Mouse (Mus musculus): ENCODE measurements around the gene Ddx27. TPM values are rescaled to one million over a fixed set of nuclear protein-coding genes. Genes with fewer than 3 reads are reported as not detected.
"Not testable (repeated sequence)": the region's sequence is repeated elsewhere in the genome, so short reads cannot be mapped to it uniquely, and the experiment has no call there.

Ddx27 gene
- polyA plus RNA-seq, 1 experiment, result 33.5 TPM

GRCm38 (mm10) chr2:167006355-167006754 is 8.6 kb upstream of the Ddx27 start:
- Histone ChIP-seq H3K27me3 (ENCODE audit: control insufficient read depth, insufficient read depth, low read length) (no peaks in the 10 kb centered on the region), H3K27ac (ENCODE audit: insufficient read depth, low read length) (no peak overlapping the region), H3K4me1 (ENCODE audit: control insufficient read depth, insufficient read depth, low read length) (peaks cover 5% of the 10 kb centered on the region; the same call in 1 of the 2 replicates), H3K4me3 (replicated peaks; ENCODE audit: insufficient read depth, low read depth, low read length) (no peak overlapping the region)
- DNase-seq, result no peak
- WGBS, result 97% methylated on average over 2 of the region's 2 CpGs
- no peak for TF ChIP-seq CTCF (IDR thresholded peaks at IDR 0.05; ENCODE audit: borderline replicate concordance, insufficient read depth, low read depth, low read length)
- TF ChIP-seq POLR2A (IDR thresholded peaks at IDR 0.05; ENCODE audit: borderline replicate concordance, insufficient read depth, low read length), result no peak

- no peak overlapping the region for H3K27ac ChIP-seq (ENCODE audit: insufficient read depth, low read length)
- peaks cover 5% of the 10 kb centered on the region; the same call in 1 of the 2 replicates for H3K4me1 ChIP-seq (ENCODE audit: control insufficient read depth, insufficient read depth, low read length)
- no peaks in the 10 kb centered on the region for H3K27me3 ChIP-seq (ENCODE audit: control insufficient read depth, insufficient read depth, low read length)
- peak; percentile 76 to 78 for DNase-seq
- TF ChIP-seq POLR2A (IDR thresholded peaks at IDR 0.05; ENCODE audit: borderline replicate concordance, insufficient read depth, low read length) (no peak), CTCF (IDR thresholded peaks at IDR 0.05; ENCODE audit: borderline replicate concordance, insufficient read depth, low read depth, low read length) (no peak)
- H3K4me3 ChIP-seq (replicated peaks; ENCODE audit: insufficient read depth, low read depth, low read length), result no peak overlapping the region
- WGBS, result 8% methylated on average over 13 of the region's 13 CpGs
Measured at GRCm38 (mm10) chr2:167007001-167007491, 7.9 kb upstream of the Ddx27 start.

GRCm38 (mm10) chr2:167007565-167007964 is 7.4 kb upstream of the Ddx27 start:
- 15% methylated on average over 4 of the region's 4 CpGs for WGBS
- not testable (repeated sequence) for H3K4me1 ChIP-seq (ENCODE audit: control insufficient read depth, insufficient read depth, low read length)

GRCm38 (mm10) chr2:167009483-167009882 is 5.5 kb upstream of the Ddx27 start:
- TF ChIP-seq POLR2A (IDR thresholded peaks at IDR 0.05; ENCODE audit: borderline replicate concordance, insufficient read depth, low read length) (no peak), CTCF (IDR thresholded peaks at IDR 0.05; ENCODE audit: borderline replicate concordance, insufficient read depth, low read depth, low read length) (no peak)
- Histone ChIP-seq H3K27ac (ENCODE audit: insufficient read depth, low read length) (no peak overlapping the region), H3K27me3 (ENCODE audit: control insufficient read depth, insufficient read depth, low read length) (no peaks in the 10 kb centered on the region), H3K4me1 (ENCODE audit: control insufficient read depth, insufficient read depth, low read length) (peaks cover 5% of the 10 kb centered on the region; the same call in 1 of the 2 replicates), H3K4me3 (replicated peaks; ENCODE audit: insufficient read depth, low read depth, low read length) (no peak overlapping the region)
- 86% methylated on average over 4 of the region's 4 CpGs for WGBS
- DNase-seq, result no peak

More at GRCm38 (mm10) chr2:167007565-167007964, 7.4 kb upstream of the Ddx27 start:
- not testable (repeated sequence) for DNase-seq; H3K4me3 ChIP-seq (replicated peaks; ENCODE audit: insufficient read depth, low read depth, low read length); H3K27ac ChIP-seq (ENCODE audit: insufficient read depth, low read length); H3K27me3 ChIP-seq (ENCODE audit: control insufficient read depth, insufficient read depth, low read length)

GRCm38 (mm10) chr2:167010546-167010945 is 4.4 kb upstream of the Ddx27 start:
- no peak for DNase-seq
- Histone ChIP-seq H3K4me1 (ENCODE audit: control insufficient read depth, insufficient read depth, low read length) (peaks cover 5% of the 10 kb centered on the region; the same call in 1 of the 2 replicates), H3K27me3 (ENCODE audit: control insufficient read depth, insufficient read depth, low read length) (no peaks in the 10 kb centered on the region), H3K4me3 (replicated peaks; ENCODE audit: insufficient read depth, low read depth, low read length) (no peak overlapping the region), H3K27ac (ENCODE audit: insufficient read depth, low read length) (no peak overlapping the region)
- WGBS, result 87% methylated on average over 3 of the region's 3 CpGs
- TF ChIP-seq POLR2A (IDR thresholded peaks at IDR 0.05; ENCODE audit: borderline replicate concordance, insufficient read depth, low read length), result no peak
- no peak for TF ChIP-seq CTCF (IDR thresholded peaks at IDR 0.05; ENCODE audit: borderline replicate concordance, insufficient read depth, low read depth, low read length)

- no peaks in the 10 kb centered on the region for H3K4me1 ChIP-seq (ENCODE audit: control insufficient read depth, insufficient read depth, low read length)
- no peak overlapping the region for H3K27ac ChIP-seq (ENCODE audit: insufficient read depth, low read length)
- 0% methylated on average over 21 of the region's 21 CpGs for WGBS
- no peak for DNase-seq
- H3K27me3 ChIP-seq (ENCODE audit: control insufficient read depth, insufficient read depth, low read length), result no peaks in the 10 kb centered on the region
- peak overlapping the region; percentile 87 for H3K4me3 ChIP-seq (replicated peaks; ENCODE audit: insufficient read depth, low read depth, low read length)
- no peak for TF ChIP-seq POLR2A (IDR thresholded peaks at IDR 0.05; ENCODE audit: borderline replicate concordance, insufficient read depth, low read length)
- TF ChIP-seq CTCF (IDR thresholded peaks at IDR 0.05; ENCODE audit: borderline replicate concordance, insufficient read depth, low read depth, low read length), result no peak
Measured at GRCm38 (mm10) chr2:167015382-167015718, 357 bp downstream of the Ddx27 start.

GRCm38 (mm10) chr2:167019396-167019795 is 4.4 kb downstream of the Ddx27 start:
- 93% methylated on average over 10 of the region's 10 CpGs for WGBS
- H3K4me3 ChIP-seq (replicated peaks; ENCODE audit: insufficient read depth, low read depth, low read length), result no peak overlapping the region
- no peak for DNase-seq
- no peaks in the 10 kb centered on the region for H3K27me3 ChIP-seq (ENCODE audit: control insufficient read depth, insufficient read depth, low read length)
- H3K27ac ChIP-seq (ENCODE audit: insufficient read depth, low read length), result no peak overlapping the region
- TF ChIP-seq POLR2A (IDR thresholded peaks at IDR 0.05; ENCODE audit: borderline replicate concordance, insufficient read depth, low read length) (no peak), CTCF (IDR thresholded peaks at IDR 0.05; ENCODE audit: borderline replicate concordance, insufficient read depth, low read depth, low read length) (no peak)
- no peaks in the 10 kb centered on the region for H3K4me1 ChIP-seq (ENCODE audit: control insufficient read depth, insufficient read depth, low read length)

GRCm38 (mm10) chr2:167028553-167028952 is 13.6 kb downstream of the Ddx27 start:
- Histone ChIP-seq H3K4me1 (ENCODE audit: control insufficient read depth, insufficient read depth, low read length) (no peaks in the 10 kb centered on the region), H3K27me3 (ENCODE audit: control insufficient read depth, insufficient read depth, low read length) (no peaks in the 10 kb centered on the region), H3K27ac (ENCODE audit: insufficient read depth, low read length) (no peak overlapping the region), H3K4me3 (replicated peaks; ENCODE audit: insufficient read depth, low read depth, low read length) (no peak overlapping the region)
- no peak for TF ChIP-seq POLR2A (IDR thresholded peaks at IDR 0.05; ENCODE audit: borderline replicate concordance, insufficient read depth, low read length)
- no peak for TF ChIP-seq CTCF (IDR thresholded peaks at IDR 0.05; ENCODE audit: borderline replicate concordance, insufficient read depth, low read depth, low read length)
- 88% methylated on average over 7 of the region's 7 CpGs for WGBS
- DNase-seq, result no peak

Data from cerebellum, adult 2 months (tissue).